Comparison of ENCODE assay signal across 9 mouse cellular contexts in genomic region chr15:4056627-4057026, GRCm38 (mm10). TPM values are rescaled to one million over a fixed set of nuclear protein-coding genes. Genes with fewer than 3 reads are reported as not detected.
A peak's percentile ranks its signal among the peaks of the same experiment; 100 is the strongest.
DNase-seq lines count a peak whose midpoint lies in the region; ATAC-seq and TF ChIP-seq lines count a peak whose summit lies in the region.
"Had no signal": no experiment of that assay in that cellular context is flagged by ENCODE, and none has a peak within 500 bp of the region (broad histone marks: within the 10 kb centered on the region; RNA-seq: fewer than 3 reads in every experiment).

No protein-coding gene starts in this region.

- no peaks in the 10 kb centered on the region for H3K27me3 ChIP-seq in hindbrain, postnatal 0 days (ENCODE audit: insufficient read depth, low read length)
- no peaks in the 10 kb centered on the region for H3K27me3 ChIP-seq in neural tube, embryonic 14.5 days (ENCODE audit: control insufficient read depth, insufficient read depth, low read length)
- H3K27me3 ChIP-seq: lung, embryonic 15.5 days had no signal

- no peak overlapping the region for H3K9ac ChIP-seq in hindbrain, postnatal 0 days (replicated peaks; ENCODE audit: low read length)
- no peak overlapping the region for H3K9ac ChIP-seq in neural tube, embryonic 14.5 days (replicated peaks; ENCODE audit: low read depth, low read length)
- H3K9ac ChIP-seq: lung, embryonic 15.5 days had no signal

- TF ChIP-seq CTCF in hindbrain, postnatal 0 days (IDR thresholded peaks at IDR 0.05; ENCODE audit: low read depth) = peak; percentile 85

- DNase-seq in CD4-positive, CD25-positive, alpha-beta regulatory T cell, adult 2 months (ENCODE audit: low read depth, low spot score) = peak; percentile 8
- DNase-seq in left cerebral cortex, adult 11 months (ENCODE audit: low spot score) = peak; percentile 27
- no peak for DNase-seq in left cerebral cortex, adult 8-10 months (ENCODE audit: low spot score in 2 of 2)
- peak; percentile 55 to 62 for DNase-seq in cerebellum, postnatal 10 days
- DNase-seq in hindbrain, postnatal 0 days (ENCODE audit: low spot score) = peak; percentile 78
- no peak for DNase-seq in gastrocnemius, postnatal 25 days

- H3K4me1 ChIP-seq in hindbrain, postnatal 0 days (ENCODE audit: insufficient read depth, low read length) = no peaks in the 10 kb centered on the region
- no peaks in the 10 kb centered on the region for H3K4me1 ChIP-seq in neural tube, embryonic 14.5 days (ENCODE audit: control insufficient read depth, insufficient read depth, low read length)
- H3K4me1 ChIP-seq: lung, embryonic 15.5 days had no signal

- ATAC-seq in CD4-positive, CD25-positive, alpha-beta regulatory T cell, adult 4 months = no peak
- peak; percentile 88 for ATAC-seq in hindbrain, postnatal 0 days
- peak; percentile 91 for ATAC-seq in neural tube, embryonic 14.5 days (ENCODE audit: low read depth)

- H3K36me3 ChIP-seq in hindbrain, postnatal 0 days (ENCODE audit: insufficient read depth, low read length) = peaks cover 45% of the 10 kb centered on the region
- peaks cover 22% of the 10 kb centered on the region for H3K36me3 ChIP-seq in neural tube, embryonic 14.5 days (ENCODE audit: control insufficient read depth, insufficient read depth, low read length)

- no peak overlapping the region for H3K27ac ChIP-seq in hindbrain, postnatal 0 days
- H3K27ac ChIP-seq in neural tube, embryonic 14.5 days (ENCODE audit: low read depth, low read length) = no peak overlapping the region
- H3K27ac ChIP-seq: lung, embryonic 15.5 days had no signal

- 18% methylated on average over 5 of the region's 5 CpGs for WGBS in hindbrain, postnatal 0 days
- 30% methylated on average over 5 of the region's 5 CpGs for whole genome bisulfite sequencing in neural tube, embryonic 14.5 days

- no peak overlapping the region for H3K4me2 ChIP-seq in hindbrain, postnatal 0 days (ENCODE audit: low read depth, low read length)
- no peak overlapping the region for H3K4me2 ChIP-seq in neural tube, embryonic 14.5 days (ENCODE audit: low read depth, low read length)
- H3K4me2 ChIP-seq: lung, embryonic 15.5 days had no signal

- H3K4me3 ChIP-seq in hindbrain, postnatal 0 days (ENCODE audit: low read length) = no peak overlapping the region
- H3K4me3 ChIP-seq in neural tube, embryonic 14.5 days (ENCODE audit: low read depth, low read length) = no peak overlapping the region
- H3K4me3 ChIP-seq: lung, embryonic 15.5 days had no signal

- no peaks in the 10 kb centered on the region for H3K9me3 ChIP-seq in hindbrain, postnatal 0 days (ENCODE audit: low read length)
- H3K9me3 ChIP-seq in neural tube, embryonic 14.5 days (ENCODE audit: control insufficient read depth, low read length) = no peaks in the 10 kb centered on the region
- H3K9me3 ChIP-seq: lung, embryonic 15.5 days had no signal

RNA-seq across cellular contexts. Expression of gene Oxct1, which starts 30.4 kb away (rescaled TPM):
- polyA plus RNA-seq in CD4-positive, CD25-positive, alpha-beta regulatory T cell, adult 4 months (2017; shearing (Covaris generic)) = 10 to 100 TPM; 46.6 to 74.0 TPM
- 100 to 1,000 TPM; 282 to 322 (median 293) TPM for total RNA-seq in left cerebral cortex, adult 8-10 months (2022)
- total RNA-seq in hindbrain, postnatal 0 days (2014; rRNA removed) = 226 and 314 TPM in 2 replicates
- polyA plus RNA-seq in hindbrain, postnatal 0 days (2015; fragmentation: Nextera tagmentation; extraction: Ambion mirVana) = 457 and 505 TPM in 2 replicates
- polyA plus RNA-seq in neural tube, embryonic 14.5 days (2014; fragmentation: Nextera tagmentation; extraction: Ambion mirVana) = 352 and 372 TPM in 2 replicates
- total RNA-seq in gastrocnemius, postnatal 25 days (2021) = 100 to 1,000 TPM; 320 to 370 TPM

Comparison
In these comparisons a context has a peak if more than half of its experiments do, and no peak if none do; other contexts are left out.
1. DNase-seq: peak in CD4-positive, CD25-positive, alpha-beta regulatory T cell, adult 2 months (single experiment), left cerebral cortex, adult 11 months (single experiment), cerebellum, postnatal 10 days (2 of 2) and hindbrain, postnatal 0 days (single experiment); none in left cerebral cortex, adult 8-10 months (0 of 2) and gastrocnemius, postnatal 25 days (single experiment).